30 mouse cellular contexts compared by ENCODE assay signal in the genomic region with DNA sequence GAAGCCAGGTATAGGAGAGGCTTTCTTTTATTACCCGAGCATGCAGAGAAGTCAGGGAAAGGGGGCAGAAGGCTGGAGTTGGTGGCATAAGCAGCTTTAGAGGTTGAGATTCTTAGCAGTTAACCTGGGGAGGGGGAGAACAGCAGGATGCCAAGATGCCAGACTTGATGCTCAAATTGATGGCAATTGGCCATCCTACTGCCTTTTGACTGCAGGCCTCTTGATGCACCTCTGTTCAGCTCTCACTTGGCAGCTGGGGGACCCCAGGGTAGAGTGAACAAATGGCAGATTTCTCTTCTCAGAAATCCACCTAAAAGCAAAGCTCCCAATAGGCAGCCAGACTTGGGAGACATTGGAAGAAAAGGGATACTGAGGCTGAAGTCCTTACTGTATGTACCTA. TPM values are rescaled to one million over a fixed set of nuclear protein-coding genes. Genes with fewer than 3 reads are reported as not detected.
DNase-seq lines count a peak whose midpoint lies in the region; ATAC-seq and TF ChIP-seq lines count a peak whose summit lies in the region.
"Had no signal": no experiment of that assay in that cellular context is flagged by ENCODE, and none has a peak within 500 bp of the region (broad histone marks: within the 10 kb centered on the region; RNA-seq: fewer than 3 reads in every experiment).

No protein-coding gene starts in this region.

- H3K36me3 ChIP-seq in hindbrain, embryonic 14.5 days (replicated peaks; ENCODE audit: control insufficient read depth, insufficient read depth), result no peaks in the 10 kb centered on the region
- no peaks in the 10 kb centered on the region for H3K36me3 ChIP-seq in hindbrain, embryonic 10.5 days
- no peaks in the 10 kb centered on the region for H3K36me3 ChIP-seq in forebrain, postnatal 0 days (ENCODE audit: insufficient read depth)
- H3K36me3 ChIP-seq: heart, embryonic 10.5 days; heart, embryonic 15.5 days; hindbrain, embryonic 15.5 days; intestine, embryonic 15.5 days; limb, embryonic 10.5 days; limb, embryonic 15.5 days; liver, embryonic 13.5 days; midbrain, embryonic 13.5 days; stomach, embryonic 15.5 days had no signal

- no peak overlapping the region for H3K4me3 ChIP-seq in hindbrain, embryonic 14.5 days (replicated peaks; ENCODE audit: low read length)
- H3K4me3 ChIP-seq in hindbrain, embryonic 10.5 days, result no peak overlapping the region
- H3K4me3 ChIP-seq in forebrain, postnatal 0 days (ENCODE audit: low read depth, low read length), result no peak overlapping the region
- H3K4me3 ChIP-seq: erythroblast, embryonic 14.5 days; heart, embryonic 10.5 days; heart, embryonic 15.5 days; hindbrain, embryonic 15.5 days; intestine, embryonic 15.5 days; limb, embryonic 10.5 days; limb, embryonic 15.5 days; liver, embryonic 13.5 days; megakaryocyte, embryonic 14.5 days; midbrain, embryonic 13.5 days; stomach, embryonic 15.5 days had no signal

- H3K4me2 ChIP-seq in hindbrain, embryonic 14.5 days (replicated peaks), result no peak overlapping the region
- no peak overlapping the region for H3K4me2 ChIP-seq in forebrain, postnatal 0 days (ENCODE audit: low read depth)
- H3K4me2 ChIP-seq: heart, embryonic 15.5 days; hindbrain, embryonic 15.5 days; intestine, embryonic 15.5 days; limb, embryonic 15.5 days; liver, embryonic 13.5 days; midbrain, embryonic 13.5 days; stomach, embryonic 15.5 days had no signal

- no peak overlapping the region for H3K27ac ChIP-seq in hindbrain, embryonic 14.5 days
- H3K27ac ChIP-seq in hindbrain, embryonic 10.5 days, result no peak overlapping the region
- H3K27ac ChIP-seq in forebrain, postnatal 0 days (ENCODE audit: low read depth, low read length), result 0 out of 2 replicates have a peak overlapping the region, but pooled peaks have one; percentile 36
- H3K27ac ChIP-seq: heart, embryonic 10.5 days; heart, embryonic 15.5 days; hindbrain, embryonic 15.5 days; intestine, embryonic 15.5 days; limb, embryonic 10.5 days; limb, embryonic 15.5 days; liver, embryonic 13.5 days; midbrain, embryonic 13.5 days; stomach, embryonic 15.5 days had no signal

- H3K27me3 ChIP-seq in hindbrain, embryonic 14.5 days (ENCODE audit: control insufficient read depth, insufficient read depth, low read length), result no peaks in the 10 kb centered on the region
- no peaks in the 10 kb centered on the region for H3K27me3 ChIP-seq in hindbrain, embryonic 10.5 days (ENCODE audit: insufficient read depth, poor library complexity, severe bottlenecking)
- H3K27me3 ChIP-seq in forebrain, postnatal 0 days (ENCODE audit: insufficient read depth, low read length), result no peaks in the 10 kb centered on the region
- H3K27me3 ChIP-seq: CH12.LX; heart, embryonic 15.5 days; hindbrain, embryonic 15.5 days; intestine, embryonic 15.5 days; limb, embryonic 15.5 days; liver, embryonic 13.5 days; megakaryocyte, embryonic 14.5 days; midbrain, embryonic 13.5 days; stomach, embryonic 15.5 days had no signal

- no peaks in the 10 kb centered on the region for H3K9me3 ChIP-seq in hindbrain, embryonic 14.5 days (ENCODE audit: control insufficient read depth, low read length)
- no peaks in the 10 kb centered on the region for H3K9me3 ChIP-seq in hindbrain, embryonic 10.5 days
- H3K9me3 ChIP-seq in forebrain, postnatal 0 days (ENCODE audit: low read length), result no peaks in the 10 kb centered on the region
- H3K9me3 ChIP-seq: heart, embryonic 10.5 days; heart, embryonic 15.5 days; hindbrain, embryonic 15.5 days; intestine, embryonic 15.5 days; limb, embryonic 10.5 days; limb, embryonic 15.5 days; liver, embryonic 13.5 days; megakaryocyte, embryonic 14.5 days; midbrain, embryonic 13.5 days; stomach, embryonic 15.5 days had no signal

- TF ChIP-seq CTCF in forebrain, postnatal 0 days (IDR thresholded peaks at IDR 0.05; ENCODE audit: low read depth), result no peak

- peak; percentile 53 to 55 for DNase-seq in cerebellum, postnatal 10 days
- no peak for DNase-seq in cerebellum, postnatal 36 days
- no peak for DNase-seq in hindbrain, embryonic 14.5 days (ENCODE audit: low spot score)
- DNase-seq in hindbrain, embryonic 10.5 days (ENCODE audit: low spot score), result no peak
- DNase-seq in layer of hippocampus, postnatal 10 days (ENCODE audit: low spot score in 2 of 2), result peak; percentile 16 to 19
- DNase-seq in layer of hippocampus, adult 11-12 months (ENCODE audit: low spot score), result no peak
- DNase-seq in forebrain, postnatal 0 days, result no peak
- DNase-seq: adrenal gland, adult 8-10 months; cerebellum, adult 9-10 months; gastrocnemius, postnatal 25 days; heart, adult 11 months; kidney, adult 2 months; kidney, postnatal 36 days; liver, embryonic 13.5 days; lung, adult 18-20 months; lung, postnatal 4 days; right cerebral cortex, postnatal 25 days had no signal

- H3K4me1 ChIP-seq in hindbrain, embryonic 14.5 days (replicated peaks; ENCODE audit: control insufficient read depth, insufficient read depth, low read length), result 0 out of 2 replicates have a peak, but pooled peaks cover 9% of the 10 kb centered on the region
- no peaks in the 10 kb centered on the region for H3K4me1 ChIP-seq in hindbrain, embryonic 10.5 days (replicated peaks)
- H3K4me1 ChIP-seq in forebrain, postnatal 0 days (ENCODE audit: insufficient read depth), result 0 out of 2 replicates have a peak, but pooled peaks cover 8% of the 10 kb centered on the region
- H3K4me1 ChIP-seq: heart, embryonic 10.5 days; heart, embryonic 15.5 days; intestine, embryonic 15.5 days; limb, embryonic 15.5 days; liver, embryonic 13.5 days; megakaryocyte, embryonic 14.5 days; midbrain, embryonic 13.5 days; stomach, embryonic 15.5 days had no signal

- 0 out of 2 replicates have a peak, but pooled peaks have one; percentile 17 for ATAC-seq in hindbrain, embryonic 14.5 days (ENCODE audit: low FRiP score)
- ATAC-seq in forebrain, postnatal 0 days, result peak; percentile 54; the same call in 1 of the 2 replicates
- ATAC-seq: activated CD4-positive, CD25-positive, alpha-beta regulatory T cell, adult 4 months; intestine, embryonic 15.5 days; lung, postnatal 0 days; midbrain, embryonic 13.5 days had no signal

- H3K9ac ChIP-seq in hindbrain, embryonic 14.5 days, result no peak overlapping the region
- H3K9ac ChIP-seq in forebrain, postnatal 0 days, result no peak overlapping the region
- H3K9ac ChIP-seq: heart, embryonic 15.5 days; hindbrain, embryonic 15.5 days; intestine, embryonic 15.5 days; limb, embryonic 15.5 days; liver, embryonic 13.5 days; midbrain, embryonic 13.5 days; stomach, embryonic 15.5 days had no signal

- WGBS in hindbrain, embryonic 14.5 days, result 77% methylated on average over 1 of the region's 1 CpGs
- 71% methylated on average over 1 of the region's 1 CpGs for WGBS in hindbrain, embryonic 10.5 days
- 44% methylated on average over 1 of the region's 1 CpGs for WGBS in forebrain, postnatal 0 days

RNA-seq across cellular contexts. Expression of gene Dph6, which starts 32.7 kb away (rescaled TPM):
- 15.0 and 15.2 TPM in 2 replicates for polyA plus RNA-seq in hindbrain, embryonic 14.5 days (2014; fragmentation: Nextera tagmentation; extraction: Ambion mirVana)
- 17.7 and 20.4 TPM in 2 replicates for polyA plus RNA-seq in hindbrain, embryonic 10.5 days (2016; fragmentation: Nextera tagmentation; extraction: Ambion mirVana)
- total RNA-seq in layer of hippocampus, postnatal 10 days (2021), result 10 to 100 TPM; 16.4 TPM
- 11.1 and 14.2 TPM in 2 replicates for total RNA-seq in forebrain, postnatal 0 days (2014; rRNA removed)
- 9.5 and 13.9 TPM in 2 replicates for polyA plus RNA-seq in forebrain, postnatal 0 days (2015; fragmentation: Nextera tagmentation; extraction: Ambion mirVana)

Comparison
In these comparisons a context has a peak if more than half of its experiments do, and no peak if none do; other contexts are left out.
1. DNase-seq: peak in cerebellum, postnatal 10 days (2 of 2) and layer of hippocampus, postnatal 10 days (2 of 2); none in cerebellum, postnatal 36 days (0 of 2), hindbrain, embryonic 14.5 days (single experiment), hindbrain, embryonic 10.5 days (single experiment), layer of hippocampus, adult 11-12 months (single experiment) and forebrain, postnatal 0 days (single experiment).